Mouse (Mus musculus): Measurements from ENCODE around the gene Fbll1. TPM values are rescaled to one million over a fixed set of nuclear protein-coding genes. Genes with fewer than 3 reads are reported as not detected.

Fbll1 gene
- polyA plus RNA-seq (2014; fragmentation: Illumina TruSeq; extraction: RNeasy Lipid Tissue Mini Kit (QIAGEN cat#74804); ENCODE audit: low read depth, low replicate concordance) = not detected

GRCm38 (mm10) chr11:35798874-35799273 is at the start of gene Fbll1:
Gene Fbll1 (minus strand): TSS chr11:35798884.

GRCm38 (mm10) chr11:35834022-35834760 is 35.5 kb upstream of the Fbll1 start, which contains the start of gene Rars:
Gene Rars (minus strand): TSS chr11:35834506.

GRCm38 (mm10) chr11:35769188-35769745 is 29.4 kb downstream of the Fbll1 start, which contains the start of gene Pank3:
Gene Pank3 (plus strand): TSS chr11:35769484.

Other genes with a start within 250 kb of the Fbll1 start
- 112 TPM for gene Pank3, start 29.4 kb downstream of the Fbll1 start, polyA plus RNA-seq (2014; fragmentation: Illumina TruSeq; extraction: RNeasy Lipid Tissue Mini Kit (QIAGEN cat#74804); ENCODE audit: low read depth, low replicate concordance)
- 112 TPM for gene Rars, start 35.6 kb upstream of the Fbll1 start, polyA plus RNA-seq (2014; fragmentation: Illumina TruSeq; extraction: RNeasy Lipid Tissue Mini Kit (QIAGEN cat#74804); ENCODE audit: low read depth, low replicate concordance)
- 38.3 TPM for gene Wwc1, start 181.6 kb upstream of the Fbll1 start, polyA plus RNA-seq (2014; fragmentation: Illumina TruSeq; extraction: RNeasy Lipid Tissue Mini Kit (QIAGEN cat#74804); ENCODE audit: low read depth, low replicate concordance)

Data from kidney, adult 10 weeks (tissue).